Mouse (Mus musculus): ENCODE results near the gene Olfr976. TPM values are rescaled to one million over a fixed set of nuclear protein-coding genes. Genes with fewer than 3 reads are reported as not detected.
"Not testable (repeated sequence)": the region's sequence is repeated elsewhere in the genome, so short reads cannot be mapped to it uniquely, and the experiment has no call there.

The Olfr976 gene
- polyA plus RNA-seq, 1 experiment from 2014 or later, result not detected

DNA sequence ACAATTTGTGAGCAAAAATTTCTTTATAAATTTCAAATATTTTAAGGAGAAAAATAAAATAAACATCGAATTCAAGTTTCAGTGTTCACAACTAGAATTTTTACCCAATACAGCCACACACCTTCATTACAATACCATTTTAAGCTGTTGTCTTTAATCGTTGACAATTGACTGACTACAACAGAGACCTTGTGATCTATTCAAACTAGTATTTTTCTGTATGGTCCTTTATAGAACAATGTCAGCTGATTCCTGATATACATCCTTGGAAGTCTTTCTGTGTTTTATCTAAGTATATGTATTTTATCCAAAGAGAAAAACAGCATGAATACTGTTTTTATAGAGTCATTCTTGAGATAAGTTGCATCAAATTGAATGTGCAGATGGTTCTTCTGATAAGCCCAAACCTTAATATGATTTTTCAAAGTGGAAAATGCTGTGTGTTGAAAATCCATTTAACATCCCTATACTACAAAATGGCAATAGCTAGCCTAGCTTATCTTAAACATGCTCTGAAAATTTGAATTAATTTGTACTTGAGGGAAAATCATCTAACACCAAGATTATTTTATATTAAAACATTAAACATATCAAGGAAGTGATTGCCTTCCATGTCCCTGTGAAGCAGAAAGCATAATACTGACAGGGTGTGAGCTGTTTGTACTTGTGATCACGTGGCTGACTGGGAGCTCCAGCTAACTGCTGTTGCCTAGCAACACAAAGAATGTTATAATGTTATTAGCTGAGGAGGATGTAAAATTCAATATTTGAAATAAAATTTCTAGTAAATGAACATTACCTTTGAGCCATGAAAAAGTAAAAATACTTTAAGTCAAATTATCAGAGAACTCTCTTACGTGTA lies 32.7 kb downstream of the Olfr976 start:
- not testable (repeated sequence) for DNase-seq (ENCODE audit: low spot score); ATAC-seq (ENCODE audit: insufficient number of reproducible peaks, low FRiP score, low TSS enrichment, low read depth); H3K4me3 ChIP-seq (ENCODE audit: low read depth, low read length); H3K9me3 ChIP-seq (ENCODE audit: control insufficient read depth, low read length); H3K4me2 ChIP-seq (ENCODE audit: low read depth, severe bottlenecking); H3K27ac ChIP-seq (replicated peaks; ENCODE audit: low read depth, low read length); H3K4me1 ChIP-seq (ENCODE audit: control insufficient read depth, insufficient read depth, low read length); H3K36me3 ChIP-seq (ENCODE audit: control insufficient read depth, insufficient read depth, low read length); H3K9ac ChIP-seq (ENCODE audit: low read length); H3K27me3 ChIP-seq (ENCODE audit: control insufficient read depth, insufficient read depth, low read length)
- WGBS, result no CpG with 5 or more reads among the region's 4 CpGs

DNA sequence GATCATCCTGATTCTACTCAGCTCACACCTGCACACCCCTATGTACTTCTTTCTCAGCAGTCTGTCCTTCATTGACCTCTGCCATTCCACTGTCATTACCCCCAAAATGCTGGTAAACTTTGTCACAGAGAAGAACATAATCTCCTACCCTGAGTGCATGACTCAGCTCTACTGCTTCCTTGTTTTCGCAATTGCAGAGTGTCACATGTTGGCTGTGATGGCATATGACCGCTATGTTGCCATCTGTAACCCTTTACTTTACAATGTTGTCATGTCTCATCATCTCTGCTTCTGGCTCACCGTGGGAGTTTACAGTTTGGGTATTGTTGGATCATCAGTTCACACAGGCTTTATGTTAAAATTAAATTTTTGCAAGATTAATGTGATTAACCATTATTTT lies 51.0 kb downstream of the Olfr976 start:
- no peak overlapping the region for H3K4me2 ChIP-seq (ENCODE audit: low read depth, severe bottlenecking)
- WGBS, result 81% methylated on average over 3 of the region's 3 CpGs
- no peak overlapping the region for H3K27ac ChIP-seq (replicated peaks; ENCODE audit: low read depth, low read length)
- no peaks in the 10 kb centered on the region for H3K27me3 ChIP-seq (ENCODE audit: control insufficient read depth, insufficient read depth, low read length)
- H3K4me1 ChIP-seq (ENCODE audit: control insufficient read depth, insufficient read depth, low read length), result no peaks in the 10 kb centered on the region
- H3K36me3 ChIP-seq (ENCODE audit: control insufficient read depth, insufficient read depth, low read length), result no peaks in the 10 kb centered on the region
- no peak for ATAC-seq (ENCODE audit: insufficient number of reproducible peaks, low FRiP score, low TSS enrichment, low read depth)
- H3K9ac ChIP-seq (ENCODE audit: low read length), result no peak overlapping the region
- no peak overlapping the region for H3K4me3 ChIP-seq (ENCODE audit: low read depth, low read length)
- no peaks in the 10 kb centered on the region for H3K9me3 ChIP-seq (ENCODE audit: control insufficient read depth, low read length)
- DNase-seq (ENCODE audit: low spot score), result no peak

DNA sequence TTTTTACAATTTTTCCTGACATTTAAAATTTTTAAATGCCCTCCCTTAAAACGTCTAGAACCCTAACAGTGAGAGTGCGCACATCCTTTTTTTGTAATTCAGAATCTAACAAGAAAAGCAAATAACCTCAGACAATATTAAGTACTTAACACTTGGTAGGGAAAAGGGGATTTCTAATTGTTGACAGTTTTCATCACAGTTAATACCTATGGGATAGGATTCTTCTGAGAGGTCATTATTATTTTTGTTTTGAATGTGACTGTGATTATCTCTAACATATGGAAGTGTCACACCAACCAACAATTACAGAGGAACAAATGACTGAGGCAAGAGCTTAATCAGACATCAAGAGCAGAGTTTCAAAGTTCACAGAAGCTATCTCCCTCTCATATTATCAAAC lies 53.9 kb downstream of the Olfr976 start, which contains the start of gene Olfr229:
Olfr229 (plus strand) TSS at position 301 of the 400 bp plus-strand sequence.
- Histone ChIP-seq H3K36me3 (ENCODE audit: control insufficient read depth, insufficient read depth, low read length) (no peaks in the 10 kb centered on the region), H3K4me3 (ENCODE audit: low read depth, low read length) (no peak within 1 kb of the TSS), H3K9ac (ENCODE audit: low read length) (no peak within 1 kb of the TSS), H3K27me3 (ENCODE audit: control insufficient read depth, insufficient read depth, low read length) (no peaks in the 10 kb centered on the region), H3K4me1 (ENCODE audit: control insufficient read depth, insufficient read depth, low read length) (no peaks in the 10 kb centered on the region), H3K9me3 (ENCODE audit: control insufficient read depth, low read length) (no peaks in the 10 kb centered on the region), H3K27ac (replicated peaks; ENCODE audit: low read depth, low read length) (no peak within 1 kb of the TSS), H3K4me2 (ENCODE audit: low read depth, severe bottlenecking) (no peak within 1 kb of the TSS)
- 75% methylated on average over 2 of the region's 2 CpGs for WGBS
- ATAC-seq (ENCODE audit: insufficient number of reproducible peaks, low FRiP score, low TSS enrichment, low read depth) (no peak), DNase-seq (ENCODE audit: low spot score) (no peak)

DNA sequence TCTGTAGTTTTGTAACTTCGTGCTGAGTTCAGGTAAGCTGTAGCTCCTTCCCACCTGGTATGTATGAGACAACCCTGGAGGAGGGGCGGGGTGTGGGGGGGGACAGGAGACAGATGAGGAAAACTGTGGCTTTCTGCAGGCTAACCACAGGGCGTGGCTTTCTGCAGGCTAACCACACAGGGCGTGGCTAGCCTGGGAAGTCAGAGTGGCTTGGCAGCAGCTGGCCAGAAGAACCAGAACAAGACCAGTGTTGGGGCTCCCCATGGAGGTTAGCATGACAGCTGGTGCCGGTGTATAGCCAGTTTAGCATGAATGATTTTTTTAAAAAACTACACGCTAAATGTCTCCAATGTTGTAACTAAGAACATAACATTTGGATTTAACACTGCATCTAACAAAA lies 55.8 kb downstream of the Olfr976 start:
- DNase-seq (ENCODE audit: low spot score) (no peak), ATAC-seq (ENCODE audit: insufficient number of reproducible peaks, low FRiP score, low TSS enrichment, low read depth) (no peak)
- no peaks in the 10 kb centered on the region for H3K4me1 ChIP-seq (ENCODE audit: control insufficient read depth, insufficient read depth, low read length)
- 79% methylated on average over 6 of the region's 6 CpGs for WGBS
- no peak overlapping the region for H3K4me3 ChIP-seq (ENCODE audit: low read depth, low read length)
- no peak overlapping the region for H3K4me2 ChIP-seq (ENCODE audit: low read depth, severe bottlenecking)
- H3K36me3 ChIP-seq (ENCODE audit: control insufficient read depth, insufficient read depth, low read length), result no peaks in the 10 kb centered on the region
- no peaks in the 10 kb centered on the region for H3K9me3 ChIP-seq (ENCODE audit: control insufficient read depth, low read length)
- H3K9ac ChIP-seq (ENCODE audit: low read length), result no peak overlapping the region
- H3K27me3 ChIP-seq (ENCODE audit: control insufficient read depth, insufficient read depth, low read length), result no peaks in the 10 kb centered on the region
- no peak overlapping the region for H3K27ac ChIP-seq (replicated peaks; ENCODE audit: low read depth, low read length)

Other genes with a start within 250 kb of the Olfr976 start
- not detected in 2 replicates for gene Olfr965, start 249.8 kb downstream of the Olfr976 start, polyA plus RNA-seq (2014; fragmentation: Nextera tagmentation; extraction: Ambion mirVana)
- gene Olfr150, start 230.2 kb downstream of the Olfr976 start, polyA plus RNA-seq (2014; fragmentation: Nextera tagmentation; extraction: Ambion mirVana), result not detected in 2 replicates
- not detected in 2 replicates for gene Olfr967, start 214.9 kb downstream of the Olfr976 start, polyA plus RNA-seq (2014; fragmentation: Nextera tagmentation; extraction: Ambion mirVana)
- gene Olfr968, start 177.9 kb downstream of the Olfr976 start, polyA plus RNA-seq (2014; fragmentation: Nextera tagmentation; extraction: Ambion mirVana), result not detected in 2 replicates
- gene Olfr969, start 170.2 kb downstream of the Olfr976 start, polyA plus RNA-seq (2014; fragmentation: Nextera tagmentation; extraction: Ambion mirVana), result not detected in 2 replicates
- gene Olfr970, start 152.3 kb downstream of the Olfr976 start, polyA plus RNA-seq (2014; fragmentation: Nextera tagmentation; extraction: Ambion mirVana), result not detected in 2 replicates
- gene Olfr971, start 124.3 kb downstream of the Olfr976 start, polyA plus RNA-seq (2014; fragmentation: Nextera tagmentation; extraction: Ambion mirVana), result not detected in 2 replicates
- not detected in 2 replicates for gene Olfr972, start 94.7 kb downstream of the Olfr976 start, polyA plus RNA-seq (2014; fragmentation: Nextera tagmentation; extraction: Ambion mirVana)
- not detected in 2 replicates for gene Olfr229, start 53.8 kb downstream of the Olfr976 start, polyA plus RNA-seq (2014; fragmentation: Nextera tagmentation; extraction: Ambion mirVana)
- gene Olfr974, start 23.6 kb downstream of the Olfr976 start, polyA plus RNA-seq (2014; fragmentation: Nextera tagmentation; extraction: Ambion mirVana), result not detected in 2 replicates
- gene Olfr975, start 9.1 kb downstream of the Olfr976 start, polyA plus RNA-seq (2014; fragmentation: Nextera tagmentation; extraction: Ambion mirVana), result 0.09 TPM in 1 of 2 replicates, not detected in the other
- gene Olfr978, start 31.0 kb upstream of the Olfr976 start, polyA plus RNA-seq (2014; fragmentation: Nextera tagmentation; extraction: Ambion mirVana), result not detected in 2 replicates
- not detected in 2 replicates for gene Olfr979, start 42.3 kb upstream of the Olfr976 start, polyA plus RNA-seq (2014; fragmentation: Nextera tagmentation; extraction: Ambion mirVana)
- gene Olfr980, start 48.4 kb upstream of the Olfr976 start, polyA plus RNA-seq (2014; fragmentation: Nextera tagmentation; extraction: Ambion mirVana), result not detected in 2 replicates
- gene Olfr981, start 60.3 kb upstream of the Olfr976 start, polyA plus RNA-seq (2014; fragmentation: Nextera tagmentation; extraction: Ambion mirVana), result not detected in 2 replicates
- gene Olfr982, start 112.7 kb upstream of the Olfr976 start, polyA plus RNA-seq (2014; fragmentation: Nextera tagmentation; extraction: Ambion mirVana), result not detected in 2 replicates
- not detected in 2 replicates for gene Olfr983, start 132.5 kb upstream of the Olfr976 start, polyA plus RNA-seq (2014; fragmentation: Nextera tagmentation; extraction: Ambion mirVana)
- not detected in 2 replicates for gene Olfr984, start 153.1 kb upstream of the Olfr976 start, polyA plus RNA-seq (2014; fragmentation: Nextera tagmentation; extraction: Ambion mirVana)
- gene Olfr985, start 169.1 kb upstream of the Olfr976 start, polyA plus RNA-seq (2014; fragmentation: Nextera tagmentation; extraction: Ambion mirVana), result not detected in 2 replicates
- gene Tmem225, start 187.0 kb upstream of the Olfr976 start, polyA plus RNA-seq (2014; fragmentation: Nextera tagmentation; extraction: Ambion mirVana), result not detected in 2 replicates
- not detected in 2 replicates for gene Olfr986, start 219.8 kb upstream of the Olfr976 start, polyA plus RNA-seq (2014; fragmentation: Nextera tagmentation; extraction: Ambion mirVana)
- gene Zfp202, start 231.2 kb upstream of the Olfr976 start, polyA plus RNA-seq (2014; fragmentation: Nextera tagmentation; extraction: Ambion mirVana), result 6.2 and 7.9 TPM in 2 replicates